Mouse (Mus musculus) bone marrow, adult 2 months (tissue): ENCODE data around the gene Pi4k2b.

Source experiments
- CTCF ChIP-seq: fragments of 200-500 bp; IDR thresholded peaks from 2 replicates; pipeline ENCODE4 v1.5.1; 2011; ENCODE audit warnings: low read length, control low read depth; ENCODE audit not compliant: control insufficient read depth, insufficient read depth
- POLR2A ChIP-seq: fragments of 200-500 bp; IDR thresholded peaks from 2 replicates; pipeline ENCODE4 v1.6.1; 2011; ENCODE audit warnings: low read depth, mild to moderate bottlenecking, control low read depth, low read length, borderline replicate concordance; ENCODE audit not compliant: control insufficient read depth

DNA sequence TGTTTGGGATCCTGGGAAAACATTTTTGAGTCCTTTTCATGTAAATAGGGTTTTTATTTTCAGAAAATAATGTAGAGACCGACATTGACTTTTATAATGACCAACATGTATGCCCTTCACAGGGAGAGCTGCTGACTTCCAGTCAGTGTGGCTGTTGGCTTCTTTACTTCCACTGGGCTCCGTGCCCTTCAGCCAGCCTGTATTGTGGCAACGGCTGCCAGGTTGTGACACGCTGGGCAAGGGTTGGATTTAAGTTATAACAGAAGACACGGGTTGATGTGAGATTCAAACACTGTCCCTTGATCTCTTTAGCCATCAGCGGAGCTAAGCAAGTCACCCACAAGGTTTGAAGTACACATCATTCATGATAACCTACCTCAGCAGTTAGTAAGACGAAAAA lies 77.3 kb downstream of the Pi4k2b start:
- TF ChIP-seq CTCF (no peak), POLR2A (no peak)
